Mouse (Mus musculus): ENCODE results near the gene Ceacam9.
"Not testable (repeated sequence)": the region's sequence is repeated elsewhere in the genome, so short reads cannot be mapped to it uniquely, and the experiment has no call there.

The Ceacam9 gene

GRCm38 (mm10) chr7:16721629-16722028 lies at the start of gene Ceacam9:
Gene Ceacam9, plus strand, starts transcription at chr7:16721929.
- DNase-seq (ENCODE audit: extremely low read depth, insufficient read length, low spot score) = no peak

GRCm38 (mm10) chr7:16673823-16674222 lies 47.9 kb upstream of the Ceacam9 start:
- no peak for DNase-seq (ENCODE audit: extremely low read depth, insufficient read length, low spot score)

- not testable (repeated sequence) for DNase-seq (ENCODE audit: extremely low read depth, insufficient read length, low spot score)
These were observed 47.0 kb upstream of the Ceacam9 start for GRCm38 (mm10) chr7:16674699-16675098.

- DNase-seq (ENCODE audit: extremely low read depth, insufficient read length, low spot score) = no peak
These were observed 46.1 kb upstream of the Ceacam9 start, which contains the start of gene Ceacam15 for GRCm38 (mm10) chr7:16675605-16676004. Gene Ceacam15, minus strand, starts transcription at chr7:16675705.

GRCm38 (mm10) chr7:16680194-16680593 lies 41.5 kb upstream of the Ceacam9 start:
- DNase-seq (ENCODE audit: extremely low read depth, insufficient read length, low spot score) = not testable (repeated sequence)

- DNase-seq (ENCODE audit: extremely low read depth, insufficient read length, low spot score) = no peak
These were observed 32.5 kb upstream of the Ceacam9 start for GRCm38 (mm10) chr7:16689196-16689595.

- no peak for DNase-seq (ENCODE audit: extremely low read depth, insufficient read length, low spot score)
These were observed 26.7 kb upstream of the Ceacam9 start for GRCm38 (mm10) chr7:16695025-16695424.

- peak; percentile 32 for DNase-seq (ENCODE audit: extremely low read depth, insufficient read length, low spot score)
These were observed 22.7 kb upstream of the Ceacam9 start for GRCm38 (mm10) chr7:16699042-16699441.

- no peak for DNase-seq (ENCODE audit: extremely low read depth, insufficient read length, low spot score)
These were observed 21.1 kb upstream of the Ceacam9 start for GRCm38 (mm10) chr7:16700583-16700982.

- no peak for DNase-seq (ENCODE audit: extremely low read depth, insufficient read length, low spot score)
These were observed 15.3 kb upstream of the Ceacam9 start for GRCm38 (mm10) chr7:16706385-16706784.

- no peak for DNase-seq (ENCODE audit: extremely low read depth, insufficient read length, low spot score)
These were observed 13.5 kb upstream of the Ceacam9 start for GRCm38 (mm10) chr7:16708244-16708643.

GRCm38 (mm10) chr7:16710604-16711003 lies 11.1 kb upstream of the Ceacam9 start:
- no peak for DNase-seq (ENCODE audit: extremely low read depth, insufficient read length, low spot score)

- no peak for DNase-seq (ENCODE audit: extremely low read depth, insufficient read length, low spot score)
These were observed 8.9 kb upstream of the Ceacam9 start for GRCm38 (mm10) chr7:16712633-16713415.

GRCm38 (mm10) chr7:16716456-16717152 lies 5.1 kb upstream of the Ceacam9 start:
- not testable (repeated sequence) for DNase-seq (ENCODE audit: extremely low read depth, insufficient read length, low spot score)

GRCm38 (mm10) chr7:16722490-16722889 lies 761 bp downstream of the Ceacam9 start:
- DNase-seq (ENCODE audit: extremely low read depth, insufficient read length, low spot score) = not testable (repeated sequence)

- DNase-seq (ENCODE audit: extremely low read depth, insufficient read length, low spot score) = peak; percentile 30
These were observed 7.0 kb downstream of the Ceacam9 start for GRCm38 (mm10) chr7:16728596-16729348.

GRCm38 (mm10) chr7:16729563-16729962 lies 7.8 kb downstream of the Ceacam9 start:
- not testable (repeated sequence) for DNase-seq (ENCODE audit: extremely low read depth, insufficient read length, low spot score)

GRCm38 (mm10) chr7:16730791-16731190 lies 9.1 kb downstream of the Ceacam9 start:
- no peak for DNase-seq (ENCODE audit: extremely low read depth, insufficient read length, low spot score)

GRCm38 (mm10) chr7:16731893-16732422 lies 10.2 kb downstream of the Ceacam9 start:
- DNase-seq (ENCODE audit: extremely low read depth, insufficient read length, low spot score) = no peak

- no peak for DNase-seq (ENCODE audit: extremely low read depth, insufficient read length, low spot score)
These were observed 15.9 kb downstream of the Ceacam9 start for GRCm38 (mm10) chr7:16737606-16738072.
